Mouse (Mus musculus) thymus, adult 2 months (tissue): ENCODE results near the gene Wdr62.

ENCODE experiments used
- CTCF ChIP-seq: fragments of 200-500 bp; IDR thresholded peaks from 2 replicates; pipeline ENCODE4 v1.5.1; 2012; ENCODE audit warnings: mild to moderate bottlenecking, control low read depth, low read length, moderate library complexity, borderline replicate concordance; ENCODE audit not compliant: control insufficient read depth, poor library complexity, insufficient read depth; ENCODE audit errors: extremely low read depth
- POLR2A ChIP-seq: fragments of 200-500 bp; IDR thresholded peaks from 2 replicates; pipeline ENCODE4 v1.6.1; 2012; ENCODE audit warnings: mild to moderate bottlenecking, low read length, control low read depth, moderate library complexity; ENCODE audit not compliant: control insufficient read depth, poor library complexity, insufficient read depth; ENCODE audit errors: extremely low read depth

GRCm38 (mm10) chr7:30288046-30288445, 7.8 kb upstream of the Wdr62 start:
- TF ChIP-seq CTCF (no peak), POLR2A (no peak)
